In the genomic region with DNA sequence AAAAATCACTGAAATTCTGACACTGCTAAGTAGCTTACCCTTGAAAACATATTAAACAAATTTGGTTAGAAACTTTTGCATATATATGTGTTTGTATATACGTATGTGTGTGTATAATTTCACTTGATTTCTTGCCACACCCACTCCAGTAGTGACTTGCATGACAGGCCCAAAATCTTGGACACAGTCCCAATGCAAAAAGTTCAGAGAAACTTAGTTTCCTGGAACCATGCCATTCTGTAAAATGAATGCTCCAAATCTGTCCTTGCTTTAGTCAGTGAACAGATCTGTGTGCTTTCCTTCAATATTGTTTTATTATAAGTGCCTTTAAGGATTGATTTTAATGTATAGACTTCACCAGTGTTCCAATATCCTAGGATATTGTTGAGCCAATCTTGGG, we compare ENCODE assay signal across 24 mouse cellular contexts.
DNase-seq lines count a peak whose midpoint lies in the region; ATAC-seq and TF ChIP-seq lines count a peak whose summit lies in the region.
"Had no signal": no experiment of that assay in that cellular context is flagged by ENCODE, and none has a peak within 500 bp of the region (broad histone marks: within the 10 kb centered on the region; RNA-seq: fewer than 3 reads in every experiment).

No protein-coding gene starts in this region.

- no peak overlapping the region for H3K4me3 ChIP-seq in hindbrain, postnatal 0 days (ENCODE audit: low read length)
- no peak overlapping the region for H3K4me3 ChIP-seq in hindbrain, embryonic 12.5 days
- no peak overlapping the region for H3K4me3 ChIP-seq in lung, postnatal 0 days (ENCODE audit: low read depth, low read length)
- H3K4me3 ChIP-seq: embryonic facial prominence, embryonic 13.5 days; forebrain, embryonic 13.5 days; forebrain, embryonic 15.5 days had no signal

- no peak overlapping the region for H3K4me2 ChIP-seq in hindbrain, postnatal 0 days (ENCODE audit: low read depth, low read length)
- no peak overlapping the region for H3K4me2 ChIP-seq in hindbrain, embryonic 12.5 days (replicated peaks)
- no peak overlapping the region for H3K4me2 ChIP-seq in lung, postnatal 0 days (replicated peaks; ENCODE audit: low read depth, low read length)
- H3K4me2 ChIP-seq: embryonic facial prominence, embryonic 13.5 days; forebrain, embryonic 13.5 days; forebrain, embryonic 15.5 days had no signal

- H3K27me3 ChIP-seq in hindbrain, postnatal 0 days (ENCODE audit: insufficient read depth, low read length), result no peaks in the 10 kb centered on the region
- H3K27me3 ChIP-seq in hindbrain, embryonic 12.5 days, result no peaks in the 10 kb centered on the region
- H3K27me3 ChIP-seq in lung, postnatal 0 days (replicated peaks; ENCODE audit: insufficient read depth, low read length), result no peaks in the 10 kb centered on the region
- H3K27me3 ChIP-seq: CH12.LX; embryonic facial prominence, embryonic 13.5 days; forebrain, embryonic 13.5 days; forebrain, embryonic 15.5 days; Patski had no signal

- no peak for TF ChIP-seq EP300 in lung, postnatal 0 days (IDR thresholded peaks at IDR 0.05)

- ATAC-seq in hindbrain, postnatal 0 days, result no peak
- ATAC-seq in hindbrain, embryonic 12.5 days (ENCODE audit: low FRiP score), result no peak
- ATAC-seq in lung, postnatal 0 days, result no peak
- ATAC-seq: activated CD4-positive, CD25-positive, alpha-beta regulatory T cell, adult 4 months; CD4-positive, CD25-positive, alpha-beta regulatory T cell, adult 4 months; forebrain, embryonic 13.5 days; forebrain, embryonic 15.5 days; forebrain, postnatal 0 days; Patski had no signal

- H3K27ac ChIP-seq in hindbrain, postnatal 0 days, result no peak overlapping the region
- H3K27ac ChIP-seq in hindbrain, embryonic 12.5 days, result no peak overlapping the region
- H3K27ac ChIP-seq in lung, postnatal 0 days (ENCODE audit: low read length), result no peak overlapping the region
- H3K27ac ChIP-seq: embryonic facial prominence, embryonic 13.5 days; forebrain, embryonic 13.5 days; forebrain, embryonic 15.5 days had no signal

- H3K9me3 ChIP-seq in hindbrain, postnatal 0 days (ENCODE audit: low read length), result no peaks in the 10 kb centered on the region
- no peaks in the 10 kb centered on the region for H3K9me3 ChIP-seq in hindbrain, embryonic 12.5 days (replicated peaks)
- no peaks in the 10 kb centered on the region for H3K9me3 ChIP-seq in lung, postnatal 0 days (ENCODE audit: low read length)
- H3K9me3 ChIP-seq: embryonic facial prominence, embryonic 13.5 days; forebrain, embryonic 13.5 days; forebrain, embryonic 15.5 days; G1E had no signal

- H3K9ac ChIP-seq in hindbrain, postnatal 0 days (replicated peaks; ENCODE audit: low read length), result no peak overlapping the region
- H3K9ac ChIP-seq in hindbrain, embryonic 12.5 days, result no peak overlapping the region
- H3K9ac ChIP-seq in lung, postnatal 0 days (replicated peaks; ENCODE audit: low read depth), result no peak overlapping the region
- H3K9ac ChIP-seq: embryonic facial prominence, embryonic 13.5 days; forebrain, embryonic 13.5 days; forebrain, embryonic 15.5 days; forebrain, postnatal 0 days had no signal

- peak; percentile 1 for DNase-seq in adrenal gland, postnatal 10 days
- no peak for DNase-seq in adrenal gland, postnatal 36 days
- DNase-seq in hindbrain, postnatal 0 days (ENCODE audit: low spot score), result peak; percentile 2
- peak; percentile 6 for DNase-seq in lung, postnatal 0 days (ENCODE audit: low spot score)
- DNase-seq in lung, postnatal 14 days, result no peak
- no peak for DNase-seq in thymus, postnatal 14 days
- DNase-seq: adrenal gland, adult 8-10 months; adrenal gland, postnatal 25 days; B cell, adult 2 months; cerebellum, adult 11-12 months; cerebellum, adult 2 months; cerebellum, adult 9-10 months; cerebellum, postnatal 10 days; cerebellum, postnatal 25 days; forebrain, postnatal 0 days had no signal

- H3K4me1 ChIP-seq in hindbrain, postnatal 0 days (ENCODE audit: insufficient read depth, low read length), result no peaks in the 10 kb centered on the region
- H3K4me1 ChIP-seq in hindbrain, embryonic 12.5 days, result no peaks in the 10 kb centered on the region
- no peaks in the 10 kb centered on the region for H3K4me1 ChIP-seq in lung, postnatal 0 days (ENCODE audit: insufficient read depth, low read depth, low read length)
- H3K4me1 ChIP-seq: embryonic facial prominence, embryonic 13.5 days; forebrain, embryonic 13.5 days; forebrain, embryonic 15.5 days had no signal

- H3K36me3 ChIP-seq in hindbrain, postnatal 0 days (ENCODE audit: insufficient read depth, low read length), result no peaks in the 10 kb centered on the region
- no peaks in the 10 kb centered on the region for H3K36me3 ChIP-seq in hindbrain, embryonic 12.5 days
- H3K36me3 ChIP-seq in lung, postnatal 0 days (ENCODE audit: insufficient read depth, low read length), result no peaks in the 10 kb centered on the region
- H3K36me3 ChIP-seq: embryonic facial prominence, embryonic 13.5 days; forebrain, embryonic 15.5 days; G1E had no signal

- whole genome bisulfite sequencing in hindbrain, postnatal 0 days, result 57% methylated on average over 1 of the region's 1 CpGs
- WGBS in hindbrain, embryonic 12.5 days, result 74% methylated on average over 1 of the region's 1 CpGs
- 27% methylated on average over 1 of the region's 1 CpGs for WGBS in lung, postnatal 0 days

- no peak for TF ChIP-seq CTCF in hindbrain, postnatal 0 days (IDR thresholded peaks at IDR 0.05; ENCODE audit: low read depth)
- TF ChIP-seq CTCF in lung, postnatal 0 days (IDR thresholded peaks at IDR 0.05), result no peak

Comparison
In these comparisons a context has a peak if more than half of its experiments do, and no peak if none do; other contexts are left out.
1. DNase-seq: peak in adrenal gland, postnatal 10 days (single experiment), hindbrain, postnatal 0 days (single experiment) and lung, postnatal 0 days (single experiment); none in adrenal gland, postnatal 36 days (0 of 2), lung, postnatal 14 days (single experiment) and thymus, postnatal 14 days (single experiment).